Mouse (Mus musculus) urinary bladder, postnatal 4 days (tissue): ENCODE measurements around the gene Rab20.

ENCODE experiments used
- DNase-seq, 2 experiments: peaks; one replicate each; pipeline ENCODE4 v3.0.0; 2021 to 2022; ENCODE audit warnings: low spot score in 2 of 2

Gene Rab20

DNA sequence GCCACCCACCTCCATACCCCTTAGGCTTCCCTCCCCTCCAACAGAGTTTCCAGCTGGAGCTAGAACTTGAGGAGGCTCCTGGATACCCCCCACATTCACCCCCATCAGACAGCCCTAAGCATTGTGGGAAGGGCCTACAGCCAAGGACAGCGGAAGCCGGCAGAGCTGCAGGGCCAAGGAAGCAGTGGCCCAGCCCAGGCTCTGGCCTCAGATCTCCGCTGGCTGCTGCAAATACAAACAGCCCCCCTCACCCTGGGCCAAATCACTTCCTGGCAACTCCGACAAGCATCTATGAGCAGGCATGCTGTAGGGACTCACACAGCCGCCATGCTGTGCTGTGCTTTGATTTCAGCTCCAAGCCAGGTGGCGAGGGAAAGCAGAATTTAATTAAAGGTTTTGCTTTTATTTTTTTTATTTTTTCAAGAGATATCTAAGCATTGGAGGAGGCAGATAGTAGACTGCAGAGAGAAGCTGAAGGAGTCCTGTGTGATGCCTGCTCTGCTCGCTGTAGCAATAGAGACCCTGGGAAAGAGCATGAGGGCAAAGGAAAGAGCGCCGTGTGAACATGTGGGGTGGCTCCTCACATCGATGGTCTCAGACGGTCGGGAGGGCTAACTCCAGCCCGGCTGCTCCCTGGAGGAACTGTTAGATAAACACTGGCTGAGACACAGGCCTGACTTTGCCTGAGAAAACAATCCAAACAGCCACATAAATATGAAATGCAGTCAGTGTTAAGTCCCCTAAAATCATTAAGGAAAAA lies 72.6 kb downstream of the Rab20 start:
- peak; percentile 67 to 82 for DNase-seq

DNA sequence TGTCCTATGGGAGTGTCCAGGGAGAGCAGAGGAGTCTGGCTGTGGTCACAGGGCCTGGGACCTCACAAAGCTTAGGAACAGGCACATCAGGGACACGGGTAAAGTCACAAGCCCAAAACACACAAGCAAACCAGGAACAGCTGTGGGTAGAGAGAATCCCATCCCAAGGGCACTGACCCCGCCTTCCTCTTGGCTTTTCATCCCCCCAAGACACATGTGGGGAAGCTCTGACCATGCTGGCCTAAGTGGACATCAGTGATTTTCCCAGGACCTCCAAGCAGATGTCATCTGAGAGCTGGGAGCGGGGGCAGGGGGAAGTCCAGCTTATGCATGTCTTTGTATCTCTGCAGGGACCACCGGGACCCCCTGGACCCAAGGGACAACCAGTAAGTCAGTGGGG lies 73.9 kb downstream of the Rab20 start:
- no peak for DNase-seq

DNA sequence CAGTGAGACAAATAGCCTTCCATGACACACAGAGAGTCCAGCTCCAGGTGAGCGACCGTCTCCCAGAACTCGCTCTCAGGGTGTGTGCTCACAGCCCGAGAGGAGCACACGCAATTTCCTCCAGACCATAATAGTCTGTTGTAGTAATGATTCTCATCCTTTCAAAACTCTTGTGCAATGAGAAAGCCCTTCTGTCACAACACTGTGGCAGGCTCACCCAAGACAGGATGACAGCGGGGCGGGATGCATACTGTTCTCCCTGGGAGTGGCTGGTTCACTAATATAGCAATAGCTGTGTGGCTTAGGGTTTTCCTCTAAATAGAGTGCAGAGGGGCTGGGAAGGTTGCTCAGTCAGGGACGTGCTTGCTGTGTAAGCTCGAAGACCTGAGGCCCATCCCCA lies 74.7 kb downstream of the Rab20 start:
- no peak for DNase-seq
